Mouse (Mus musculus): ENCODE measurements around the gene Otp. TPM values are rescaled to one million over a fixed set of nuclear protein-coding genes. Genes with fewer than 3 reads are reported as not detected.

The Otp gene
- polyA plus RNA-seq, 1 experiment from 2014 or later = not detected

DNA sequence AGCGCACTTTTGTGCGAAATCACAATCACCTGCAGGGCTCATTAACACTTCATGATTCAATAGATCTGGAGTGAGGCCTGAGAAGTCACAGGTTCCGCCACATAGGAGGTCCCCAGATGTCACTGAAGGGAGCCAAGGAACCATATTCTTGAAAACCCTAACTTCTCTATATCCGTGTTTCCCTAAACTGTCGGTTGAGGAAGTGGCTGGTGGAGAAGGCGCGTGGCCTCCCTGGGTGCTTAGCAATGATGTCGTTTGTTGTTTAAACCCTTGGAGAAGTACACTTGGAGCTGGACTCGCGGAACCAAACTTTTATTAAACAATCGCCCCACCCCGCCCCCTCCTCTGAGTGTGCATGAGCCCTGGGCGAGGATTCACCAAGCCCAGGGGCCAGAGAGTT is 26.1 kb upstream of the Otp start:
- Histone ChIP-seq H3K9me3 (ENCODE audit: control insufficient read depth, low read depth, low read length) (no peaks in the 10 kb centered on the region), H3K4me3 (ENCODE audit: low read depth, low read length) (no peak overlapping the region), H3K4me1 (ENCODE audit: control insufficient read depth, insufficient read depth, low read length) (no peaks in the 10 kb centered on the region), H3K27me3 (ENCODE audit: control insufficient read depth, insufficient read depth, low read length) (no peaks in the 10 kb centered on the region), H3K9ac (replicated peaks; ENCODE audit: low read depth, low read length) (no peak overlapping the region), H3K27ac (ENCODE audit: low read length) (no peak overlapping the region), H3K4me2 (replicated peaks; ENCODE audit: low read depth, low read length) (no peak overlapping the region), H3K36me3 (ENCODE audit: control insufficient read depth, insufficient read depth, low read length) (no peaks in the 10 kb centered on the region)
- WGBS = 66% methylated on average over 13 of the region's 13 CpGs
- no peak for ATAC-seq (ENCODE audit: insufficient number of reproducible peaks, insufficient read depth, low FRiP score, low read depth)

DNA sequence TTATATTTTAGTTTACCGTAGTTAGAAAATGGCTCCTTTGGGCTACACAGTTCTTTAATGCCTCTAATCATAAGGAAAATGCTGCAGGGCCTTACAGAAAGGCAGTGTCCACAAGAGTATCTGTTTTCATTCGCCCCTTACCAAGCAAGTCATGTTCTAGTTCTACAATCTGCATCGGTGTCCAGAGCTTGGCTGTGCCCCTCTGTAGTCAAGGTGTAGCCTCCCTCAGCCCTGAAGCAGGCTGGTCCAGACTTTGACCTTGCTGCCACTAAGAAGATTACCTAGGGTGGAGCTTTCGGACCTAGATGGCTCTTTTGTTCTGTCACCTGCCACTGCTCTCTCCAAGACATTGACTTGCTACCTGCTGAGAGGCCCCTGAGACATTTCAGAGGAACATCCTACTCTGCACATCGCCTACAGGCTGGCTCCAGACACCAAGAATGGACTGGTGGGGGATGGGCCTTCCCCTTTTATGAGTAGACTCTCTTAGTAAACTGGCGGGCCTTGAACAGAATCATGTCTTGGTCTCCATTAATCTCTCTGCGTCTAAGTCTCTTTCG is 17.3 kb upstream of the Otp start:
- Histone ChIP-seq H3K9ac (replicated peaks; ENCODE audit: low read depth, low read length) (no peak overlapping the region), H3K4me1 (ENCODE audit: control insufficient read depth, insufficient read depth, low read length) (no peaks in the 10 kb centered on the region), H3K36me3 (ENCODE audit: control insufficient read depth, insufficient read depth, low read length) (no peaks in the 10 kb centered on the region), H3K27ac (ENCODE audit: low read length) (no peak overlapping the region), H3K4me3 (ENCODE audit: low read depth, low read length) (no peak overlapping the region), H3K27me3 (ENCODE audit: control insufficient read depth, insufficient read depth, low read length) (no peaks in the 10 kb centered on the region), H3K4me2 (replicated peaks; ENCODE audit: low read depth, low read length) (no peak overlapping the region), H3K9me3 (ENCODE audit: control insufficient read depth, low read depth, low read length) (no peaks in the 10 kb centered on the region)
- ATAC-seq (ENCODE audit: insufficient number of reproducible peaks, insufficient read depth, low FRiP score, low read depth) = no peak
- 72% methylated on average over 8 of the region's 8 CpGs for WGBS

DNA sequence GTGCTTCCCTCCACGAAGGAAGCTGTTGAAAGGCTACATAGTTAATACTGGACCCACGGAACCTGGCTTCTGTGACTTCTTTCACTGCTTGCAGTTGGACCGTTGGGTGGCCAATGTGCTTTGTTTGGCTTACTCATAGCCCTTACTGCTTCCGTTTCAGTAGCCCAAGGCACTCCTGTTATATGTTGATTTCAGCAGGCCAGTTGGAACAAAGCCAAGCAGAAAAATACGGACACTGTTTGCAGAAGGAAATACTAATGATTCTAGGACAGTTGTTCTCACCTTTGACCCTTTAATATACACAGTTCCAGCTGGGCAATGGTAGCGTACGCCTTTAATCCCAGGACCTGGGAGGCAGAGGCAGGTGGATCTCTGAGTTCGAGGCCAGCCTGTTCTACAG is 16.1 kb upstream of the Otp start:
- Histone ChIP-seq H3K4me3 (ENCODE audit: low read depth, low read length) (no peak overlapping the region), H3K9me3 (ENCODE audit: control insufficient read depth, low read depth, low read length) (no peaks in the 10 kb centered on the region), H3K27ac (ENCODE audit: low read length) (no peak overlapping the region), H3K36me3 (ENCODE audit: control insufficient read depth, insufficient read depth, low read length) (no peaks in the 10 kb centered on the region), H3K9ac (replicated peaks; ENCODE audit: low read depth, low read length) (no peak overlapping the region), H3K4me2 (replicated peaks; ENCODE audit: low read depth, low read length) (no peak overlapping the region), H3K4me1 (ENCODE audit: control insufficient read depth, insufficient read depth, low read length) (no peaks in the 10 kb centered on the region), H3K27me3 (ENCODE audit: control insufficient read depth, insufficient read depth, low read length) (no peaks in the 10 kb centered on the region)
- ATAC-seq (ENCODE audit: insufficient number of reproducible peaks, insufficient read depth, low FRiP score, low read depth) = no peak
- WGBS = 70% methylated on average over 8 of the region's 8 CpGs

DNA sequence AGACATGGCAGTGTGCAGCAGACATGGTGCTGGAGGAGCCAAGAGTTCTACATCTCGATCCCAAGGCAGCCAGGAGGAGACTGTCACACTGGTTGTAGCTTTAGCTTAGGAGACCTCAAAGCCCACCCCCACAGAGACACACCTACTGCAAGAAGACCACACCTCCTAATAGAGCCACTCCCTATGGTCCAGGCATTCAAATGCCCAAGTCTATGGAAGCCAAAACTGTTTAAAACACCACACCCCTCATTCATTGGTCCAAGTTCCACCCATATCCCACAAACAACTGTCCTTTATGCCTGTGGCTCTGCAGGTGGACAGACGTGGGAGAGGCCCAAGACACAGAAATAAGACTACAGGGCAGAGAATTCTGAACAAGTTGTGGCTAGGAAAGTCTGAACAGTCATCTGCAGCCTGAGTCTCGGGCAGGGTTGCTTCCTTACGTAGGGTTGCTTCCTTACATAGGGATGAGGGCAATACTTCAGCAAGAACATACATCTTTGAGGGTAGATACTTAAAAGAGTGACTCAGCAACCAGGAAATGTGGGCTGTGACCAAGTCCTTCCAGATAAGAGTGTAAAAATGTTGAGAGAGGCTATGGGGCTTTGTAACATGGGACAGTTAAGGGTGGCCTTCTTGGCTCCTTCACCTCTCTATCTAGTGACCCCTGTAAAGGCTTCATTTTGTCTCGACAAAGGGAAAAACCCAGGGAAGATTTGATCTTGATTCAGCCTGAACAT is 12.7 kb upstream of the Otp start:
- 66% methylated on average over 5 of the region's 5 CpGs for whole genome bisulfite sequencing
- Histone ChIP-seq H3K27me3 (ENCODE audit: control insufficient read depth, insufficient read depth, low read length) (peaks cover 11% of the 10 kb centered on the region), H3K36me3 (ENCODE audit: control insufficient read depth, insufficient read depth, low read length) (no peaks in the 10 kb centered on the region)

DNA sequence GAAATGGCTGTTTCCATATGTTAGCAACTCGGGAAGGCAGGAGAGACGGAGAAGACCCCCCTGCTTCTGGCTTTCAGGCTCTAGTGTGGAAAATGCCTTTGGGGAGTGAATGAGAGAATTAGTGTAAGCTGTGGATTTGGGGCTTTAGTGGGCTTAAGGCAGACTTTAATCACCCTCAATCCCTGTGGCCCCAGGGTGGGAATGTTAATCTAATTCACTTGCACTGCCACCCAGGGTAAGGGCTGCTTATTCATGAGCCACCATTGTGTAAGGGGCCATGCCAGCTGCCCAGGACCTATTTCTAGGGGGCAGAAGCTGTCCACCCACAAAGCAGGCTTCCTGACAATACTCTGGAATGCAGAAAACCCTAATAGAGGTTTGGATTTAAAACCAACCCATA is 8.5 kb upstream of the Otp start:
- 0 out of 2 replicates have a peak, but pooled peaks cover 6% of the 10 kb centered on the region for H3K4me1 ChIP-seq (ENCODE audit: control insufficient read depth, insufficient read depth, low read length)
- H3K36me3 ChIP-seq (ENCODE audit: control insufficient read depth, insufficient read depth, low read length) = no peaks in the 10 kb centered on the region
- no peak overlapping the region for H3K4me2 ChIP-seq (replicated peaks; ENCODE audit: low read depth, low read length)
- ATAC-seq (ENCODE audit: insufficient number of reproducible peaks, insufficient read depth, low FRiP score, low read depth) = no peak
- H3K9ac ChIP-seq (replicated peaks; ENCODE audit: low read depth, low read length) = no peak overlapping the region
- peaks cover 37% of the 10 kb centered on the region for H3K27me3 ChIP-seq (ENCODE audit: control insufficient read depth, insufficient read depth, low read length)
- no peaks in the 10 kb centered on the region for H3K9me3 ChIP-seq (ENCODE audit: control insufficient read depth, low read depth, low read length)
- H3K4me3 ChIP-seq (ENCODE audit: low read depth, low read length) = no peak overlapping the region
- no peak overlapping the region for H3K27ac ChIP-seq (ENCODE audit: low read length)
- 21% methylated on average over 2 of the region's 2 CpGs for WGBS

More for the DNA sequence above, 12.7 kb upstream of the Otp start:
- Histone ChIP-seq H3K27ac (ENCODE audit: low read length) (no peak overlapping the region), H3K9me3 (ENCODE audit: control insufficient read depth, low read depth, low read length) (no peaks in the 10 kb centered on the region), H3K4me3 (ENCODE audit: low read depth, low read length) (no peak overlapping the region), H3K4me2 (replicated peaks; ENCODE audit: low read depth, low read length) (no peak overlapping the region), H3K4me1 (ENCODE audit: control insufficient read depth, insufficient read depth, low read length) (no peaks in the 10 kb centered on the region), H3K9ac (replicated peaks; ENCODE audit: low read depth, low read length) (no peak overlapping the region)
- no peak for ATAC-seq (ENCODE audit: insufficient number of reproducible peaks, insufficient read depth, low FRiP score, low read depth)

DNA sequence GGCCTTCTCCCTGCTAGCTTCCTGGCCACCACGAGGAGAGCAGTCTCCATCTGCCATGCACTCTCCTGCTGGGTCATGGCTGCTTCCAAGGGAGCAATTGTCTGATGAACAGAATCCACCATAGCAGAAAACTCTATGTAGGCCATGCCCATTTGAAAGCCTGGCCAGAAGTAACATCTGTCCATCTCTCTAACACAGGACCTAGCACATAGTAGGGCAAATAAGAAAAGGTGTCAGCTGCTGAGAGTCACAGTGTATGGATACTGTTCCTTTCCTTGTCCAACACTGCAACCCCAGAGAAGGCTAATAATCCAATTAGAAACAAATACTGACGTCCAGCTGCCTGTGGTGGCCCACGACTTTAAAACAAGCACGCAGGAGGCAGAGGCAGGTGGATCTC is 7.6 kb upstream of the Otp start:
- 53% methylated on average over 4 of the region's 4 CpGs for WGBS

DNA sequence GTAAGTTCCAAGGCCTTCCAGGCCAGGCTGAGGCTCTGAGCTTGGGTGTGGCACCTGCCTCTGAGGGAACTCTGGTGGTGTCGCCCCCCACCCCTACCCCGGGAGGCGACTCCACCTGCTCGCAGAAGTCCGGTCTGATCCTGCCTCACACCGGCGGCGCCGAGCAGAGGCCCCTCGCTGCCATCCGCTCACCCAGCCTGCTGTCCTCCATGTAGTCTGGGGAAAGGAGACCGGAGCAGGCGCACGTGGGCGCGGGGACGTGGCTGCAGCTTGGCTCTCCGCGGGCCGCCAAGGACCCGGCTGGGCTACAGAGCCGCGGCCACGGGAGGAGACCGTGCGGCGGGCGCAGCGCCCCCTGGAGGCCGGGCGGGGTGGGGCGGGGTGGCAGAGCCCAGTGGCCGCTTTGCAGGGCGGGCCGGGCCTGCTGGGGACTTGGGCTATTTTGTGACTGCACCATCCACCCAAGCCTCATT is 6.9 kb upstream of the Otp start:
- H3K9ac ChIP-seq (replicated peaks; ENCODE audit: low read depth, low read length) = no peak overlapping the region
- 0 out of 2 replicates have a peak, but pooled peaks cover 6% of the 10 kb centered on the region for H3K4me1 ChIP-seq (ENCODE audit: control insufficient read depth, insufficient read depth, low read length)
- no peak overlapping the region for H3K27ac ChIP-seq (ENCODE audit: low read length)
- H3K36me3 ChIP-seq (ENCODE audit: control insufficient read depth, insufficient read depth, low read length) = no peaks in the 10 kb centered on the region
- ATAC-seq (ENCODE audit: insufficient number of reproducible peaks, insufficient read depth, low FRiP score, low read depth) = peak; percentile 69
- WGBS = under 1% methylated on average over 32 of the region's 35 CpGs
- H3K4me2 ChIP-seq (replicated peaks; ENCODE audit: low read depth, low read length) = peak overlapping the region; percentile 49
- peak overlapping the region; percentile 24 for H3K4me3 ChIP-seq (ENCODE audit: low read depth, low read length)
- peaks cover 53% of the 10 kb centered on the region for H3K27me3 ChIP-seq (ENCODE audit: control insufficient read depth, insufficient read depth, low read length)
- no peaks in the 10 kb centered on the region for H3K9me3 ChIP-seq (ENCODE audit: control insufficient read depth, low read depth, low read length)

More for the DNA sequence above, 7.6 kb upstream of the Otp start:
- no peak overlapping the region for H3K4me2 ChIP-seq (replicated peaks; ENCODE audit: low read depth, low read length)
- no peak overlapping the region for H3K27ac ChIP-seq (ENCODE audit: low read length)
- H3K4me1 ChIP-seq (ENCODE audit: control insufficient read depth, insufficient read depth, low read length) = 0 out of 2 replicates have a peak, but pooled peaks cover 6% of the 10 kb centered on the region
- ATAC-seq (ENCODE audit: insufficient number of reproducible peaks, insufficient read depth, low FRiP score, low read depth) = no peak
- H3K36me3 ChIP-seq (ENCODE audit: control insufficient read depth, insufficient read depth, low read length) = no peaks in the 10 kb centered on the region
- no peak overlapping the region for H3K9ac ChIP-seq (replicated peaks; ENCODE audit: low read depth, low read length)
- H3K27me3 ChIP-seq (ENCODE audit: control insufficient read depth, insufficient read depth, low read length) = peaks cover 46% of the 10 kb centered on the region
- H3K9me3 ChIP-seq (ENCODE audit: control insufficient read depth, low read depth, low read length) = no peaks in the 10 kb centered on the region
- no peak overlapping the region for H3K4me3 ChIP-seq (ENCODE audit: low read depth, low read length)

DNA sequence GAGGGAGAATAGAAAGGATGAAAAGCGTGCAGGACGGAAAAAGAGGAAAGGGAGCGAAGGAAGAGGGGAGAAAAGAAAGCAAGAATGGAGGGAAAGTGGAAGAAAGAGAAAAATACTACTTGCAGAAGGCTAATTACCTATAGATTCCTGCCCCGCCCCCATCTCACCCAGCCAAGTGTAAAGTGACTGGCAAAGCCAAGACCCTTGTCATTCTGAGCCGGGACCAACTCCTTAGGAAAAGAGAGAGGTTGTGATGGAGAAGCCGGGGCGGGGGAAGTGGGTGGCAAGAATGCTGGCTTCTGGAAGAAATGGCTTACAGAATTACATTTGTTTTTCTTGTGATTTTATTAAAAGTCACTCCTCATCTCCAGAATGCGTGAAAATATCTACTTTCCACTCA is 5.9 kb upstream of the Otp start:
- no peak overlapping the region for H3K9ac ChIP-seq (replicated peaks; ENCODE audit: low read depth, low read length)
- H3K4me1 ChIP-seq (ENCODE audit: control insufficient read depth, insufficient read depth, low read length) = 0 out of 2 replicates have a peak, but pooled peaks cover 6% of the 10 kb centered on the region
- H3K9me3 ChIP-seq (ENCODE audit: control insufficient read depth, low read depth, low read length) = no peaks in the 10 kb centered on the region
- H3K27ac ChIP-seq (ENCODE audit: low read length) = no peak overlapping the region
- no peaks in the 10 kb centered on the region for H3K36me3 ChIP-seq (ENCODE audit: control insufficient read depth, insufficient read depth, low read length)
- 3% methylated on average over 8 of the region's 8 CpGs for WGBS
- ATAC-seq (ENCODE audit: insufficient number of reproducible peaks, insufficient read depth, low FRiP score, low read depth) = no peak
- H3K27me3 ChIP-seq (ENCODE audit: control insufficient read depth, insufficient read depth, low read length) = peaks cover 57% of the 10 kb centered on the region
- H3K4me3 ChIP-seq (ENCODE audit: low read depth, low read length) = no peak overlapping the region
- no peak overlapping the region for H3K4me2 ChIP-seq (replicated peaks; ENCODE audit: low read depth, low read length)
